Mouse (Mus musculus) heart, postnatal 36 days (tissue): ENCODE results near the gene Krtdap. TPM values are rescaled to one million over a fixed set of nuclear protein-coding genes. Genes with fewer than 3 reads are reported as not detected.
"Not testable (repeated sequence)": the region's sequence is repeated elsewhere in the genome, so short reads cannot be mapped to it uniquely, and the experiment has no call there.

ENCODE experiments used
- DNase-seq, 2 experiments: peaks; one replicate each; pipeline ENCODE4 v3.0.0; 2021 to 2022
- intact Hi-C: fragments of 180-260 bp; cut with DNase I; formaldehyde crosslinking; loops from one replicate; pipeline ENCODE4 v1.15.1; 2025
- total RNA-seq, 2 experiments: library from RNA; stranded (reverse); gene quantifications; 2 replicates each; pipeline ENCODE4 v1.2.3; 2021

Gene Krtdap
- total RNA-seq = not detected

DNA sequence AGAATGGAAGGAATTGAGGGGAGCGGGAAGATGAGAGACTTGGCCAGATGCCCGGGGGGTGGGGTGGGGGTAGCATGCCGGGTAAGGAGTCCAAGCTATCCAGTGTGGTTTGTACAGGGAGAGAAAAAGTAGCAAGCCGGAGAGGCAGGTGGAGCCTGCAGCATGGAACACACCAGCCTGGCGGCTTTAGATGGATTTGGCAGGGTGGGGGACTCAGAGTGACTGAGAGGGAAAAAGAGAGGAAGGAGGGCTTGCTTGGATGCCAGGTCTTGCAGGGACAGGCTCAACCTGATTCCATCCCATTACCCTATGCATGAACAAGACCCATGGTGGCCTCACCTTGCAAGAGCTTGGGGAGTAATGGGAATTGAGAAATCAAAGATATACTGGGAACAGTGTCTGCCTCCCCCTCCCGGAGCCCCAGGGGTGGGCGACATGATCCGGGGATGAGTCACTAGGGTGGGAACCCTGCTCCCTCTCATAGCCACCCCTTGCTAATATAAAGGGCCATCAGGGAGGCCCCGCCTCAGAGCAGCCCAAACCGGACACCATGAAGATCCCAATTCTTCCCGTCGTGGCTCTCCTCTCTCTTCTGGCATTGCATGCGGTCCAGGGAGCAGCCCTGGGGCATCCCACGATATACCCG lies at the start of gene Krtdap:
Gene Krtdap (plus strand): TSS at position 520 of the 646 bp plus-strand sequence.
- DNase-seq = no peak
- intact Hi-C loops = no loop called here

DNA sequence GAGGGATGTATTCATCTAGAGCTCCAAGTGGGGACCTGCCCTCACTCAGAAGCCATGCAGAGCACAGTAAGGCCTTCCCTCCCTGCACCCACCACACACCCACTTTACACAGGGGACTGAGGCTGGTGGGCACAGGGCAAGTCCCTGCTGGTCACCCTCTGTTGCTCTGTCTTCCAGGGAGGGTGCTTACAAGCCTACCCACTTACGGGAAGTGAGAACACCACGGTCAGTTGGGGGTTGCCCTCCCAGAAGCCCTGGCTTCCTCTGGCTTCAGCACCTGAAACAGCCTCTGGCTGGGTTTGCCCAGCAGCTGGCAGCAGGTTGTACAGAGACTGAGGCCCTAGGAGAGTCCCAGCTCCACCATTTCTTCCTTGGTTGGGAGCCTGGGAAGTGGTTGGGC lies 45.1 kb upstream of the Krtdap start:
- intact Hi-C loops, DNase-seq: not testable (repeated sequence)

DNA sequence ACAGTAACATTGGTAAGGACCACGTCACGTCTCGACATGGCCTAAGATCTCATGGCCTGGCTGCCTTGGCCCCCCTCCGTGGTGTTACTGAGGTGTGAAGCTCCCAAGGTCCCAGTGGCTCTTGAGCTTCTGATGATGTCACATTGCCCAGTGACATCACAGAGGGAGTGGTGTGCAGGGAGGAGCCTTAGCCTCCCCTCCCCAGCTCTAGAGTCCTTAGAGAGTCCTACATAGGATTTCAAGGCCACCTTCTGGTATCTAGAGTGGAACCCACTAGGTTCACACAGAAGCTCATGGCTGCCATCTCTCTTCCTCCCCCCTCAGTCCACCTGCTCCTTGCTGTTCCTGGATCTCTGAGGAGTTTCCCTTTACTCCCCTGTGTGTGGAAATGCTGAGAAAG lies 44.1 kb upstream of the Krtdap start, which contains the start of gene Gapdhs:
Gene Gapdhs (minus strand): TSS at position 65 of the 400 bp plus-strand sequence.
- intact Hi-C loops = not testable (repeated sequence)

DNA sequence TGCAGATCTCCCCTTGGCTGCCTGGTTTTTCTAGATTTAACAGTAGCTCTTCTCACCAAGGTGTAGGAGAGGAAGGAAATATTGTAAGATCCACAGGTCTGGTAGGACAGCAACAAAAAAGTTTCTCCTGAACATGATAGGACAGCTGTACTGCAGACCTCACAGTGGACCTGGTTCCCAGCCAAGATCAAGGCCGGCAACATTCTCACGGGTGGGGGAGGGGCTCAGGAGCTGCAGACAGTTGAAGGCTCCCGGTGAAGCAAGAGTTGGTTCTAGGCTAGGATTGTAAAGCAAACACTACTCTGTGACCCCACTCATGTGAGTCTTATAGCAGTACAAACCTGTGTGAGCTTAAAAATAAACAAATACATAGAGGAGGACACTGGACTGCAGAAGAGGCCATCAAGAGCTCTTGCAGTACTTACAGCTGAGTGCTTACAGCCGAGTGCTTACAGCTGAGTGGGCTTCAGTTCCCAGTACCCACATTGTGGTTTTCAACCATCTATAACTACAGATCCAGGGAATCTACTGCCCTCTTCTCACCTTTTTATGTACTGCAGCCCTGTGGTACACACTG lies 43.6 kb upstream of the Krtdap start:
- intact Hi-C loops = no loop called here
- peak; percentile 22 to 30 for DNase-seq

More for the DNA sequence above, 44.1 kb upstream of the Krtdap start, which contains the start of gene Gapdhs:
- DNase-seq = not testable (repeated sequence)

DNA sequence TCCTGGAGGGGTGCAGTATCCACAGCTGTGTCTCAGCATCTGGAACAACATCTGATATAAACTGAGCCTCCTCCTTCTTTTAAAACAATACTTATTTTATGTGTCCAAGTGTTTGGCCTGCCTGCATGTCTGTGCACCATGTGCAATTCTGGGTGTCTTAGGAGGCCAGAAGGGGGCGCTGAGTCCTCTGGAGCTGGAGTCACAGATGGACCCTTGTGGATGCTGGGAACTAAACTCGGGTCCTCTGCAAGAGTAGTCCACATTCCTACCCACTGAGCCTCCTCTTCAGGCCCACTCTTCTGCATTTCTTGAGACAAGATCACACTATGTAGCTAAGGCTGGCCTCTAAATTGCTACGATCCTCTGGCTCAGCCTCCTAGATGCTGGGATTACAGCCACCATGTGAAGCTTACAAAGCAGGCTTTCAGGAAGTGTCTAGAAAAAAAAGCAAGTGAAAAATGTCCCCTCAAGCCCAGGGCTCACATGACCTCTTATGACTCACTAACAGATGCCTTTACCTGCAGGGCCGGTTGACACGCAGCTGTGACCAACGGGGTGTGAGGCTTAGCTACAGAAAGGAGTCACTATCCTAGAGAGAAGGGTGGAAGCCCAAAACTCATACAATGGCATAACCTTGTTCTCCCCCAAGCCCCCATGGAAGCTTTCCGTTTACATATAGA lies 40.0 kb upstream of the Krtdap start:
- intact Hi-C loops = no loop called here
- no peak for DNase-seq

DNA sequence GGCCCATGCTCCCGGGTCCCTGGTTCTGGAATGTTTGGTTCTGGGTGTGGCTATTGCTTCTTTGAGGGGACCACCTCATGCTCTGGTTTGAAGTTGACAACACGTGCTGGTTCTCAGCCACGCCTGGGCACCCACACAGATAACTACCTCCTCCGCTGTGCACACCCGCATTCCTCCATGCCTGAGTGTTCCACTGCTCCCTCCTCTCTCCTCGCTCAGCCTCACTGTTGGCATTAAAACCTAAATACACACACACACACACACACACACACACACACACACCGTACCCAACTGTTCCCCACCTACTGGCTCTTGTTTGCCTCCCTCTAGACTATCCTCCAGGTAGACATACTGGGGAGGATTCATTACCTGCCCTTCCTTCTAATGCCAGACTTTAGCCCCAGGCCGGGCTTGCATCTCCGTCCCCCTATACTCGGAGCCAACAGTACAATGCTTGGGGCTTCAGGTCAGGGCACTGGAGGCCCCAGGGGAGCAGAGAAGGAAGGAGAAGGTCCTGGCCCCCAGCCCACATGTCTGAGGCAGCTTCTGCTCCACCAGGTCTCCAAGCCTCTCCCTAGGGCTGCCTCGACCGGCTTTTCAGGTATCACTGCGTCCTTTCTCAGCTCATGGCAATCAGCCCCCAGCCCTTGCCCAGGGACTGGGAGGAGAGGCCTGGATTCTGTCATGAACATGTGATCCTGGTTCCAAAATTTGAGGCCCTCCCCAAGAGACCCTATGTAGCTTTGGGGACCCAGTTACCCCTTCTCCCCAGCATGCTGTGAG lies 37.7 kb upstream of the Krtdap start:
- no peak for DNase-seq

DNA sequence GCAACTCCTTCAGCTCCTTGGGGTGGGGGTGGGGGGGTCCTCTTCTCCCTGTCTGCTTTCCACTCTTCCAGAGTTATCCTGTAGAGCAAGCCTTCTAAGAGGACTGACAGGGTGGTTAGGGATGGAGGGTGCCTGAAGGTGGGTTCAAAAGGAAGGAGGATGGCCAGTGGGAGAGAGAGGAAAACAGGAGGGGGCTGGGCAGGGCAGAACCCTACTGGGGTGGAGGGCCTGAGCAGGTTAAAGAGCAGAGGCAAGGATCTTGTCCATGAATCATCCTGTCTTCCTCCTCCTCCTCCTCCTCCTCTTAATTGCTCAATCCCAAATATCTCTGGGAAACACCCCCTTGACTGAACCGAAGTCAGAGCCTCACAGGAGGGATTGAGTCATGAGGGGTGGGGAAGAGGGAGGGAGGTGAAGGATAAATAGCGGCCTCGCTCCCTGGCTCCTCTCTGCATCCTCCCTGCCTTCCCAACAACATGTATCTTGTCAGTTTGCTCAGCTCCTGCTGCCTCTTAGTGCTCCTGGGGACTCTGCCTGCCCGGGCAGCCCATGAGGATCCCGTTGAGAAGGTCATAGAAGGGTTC lies 36.5 kb upstream of the Krtdap start, which contains the start of gene Sbsn:
Gene Sbsn (plus strand): TSS at position 386 of the 584 bp plus-strand sequence.
- no peak for DNase-seq
- intact Hi-C loops = no loop called here

More for the DNA sequence above, 37.7 kb upstream of the Krtdap start:
- intact Hi-C loops = no loop called here

DNA sequence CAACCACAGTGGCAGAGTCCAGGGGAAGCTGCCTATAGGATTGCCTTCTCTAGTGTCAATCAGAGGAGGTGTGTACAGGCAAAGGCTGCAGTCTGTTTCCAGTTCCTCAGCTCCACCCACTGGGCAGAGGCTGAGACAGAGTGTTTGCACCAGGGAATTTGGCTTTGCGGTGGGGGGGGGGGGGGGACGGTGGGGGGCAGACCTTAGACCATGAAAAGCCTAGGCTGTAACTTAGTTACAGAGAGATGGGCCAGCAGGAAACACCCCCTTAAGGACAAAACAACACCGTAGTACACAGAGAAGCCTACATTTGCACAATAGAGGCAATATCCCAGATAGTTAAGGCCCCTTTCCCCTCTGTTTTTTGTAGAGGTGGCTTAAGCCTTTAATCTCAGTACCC lies 30.7 kb upstream of the Krtdap start:
- DNase-seq = no peak

DNA sequence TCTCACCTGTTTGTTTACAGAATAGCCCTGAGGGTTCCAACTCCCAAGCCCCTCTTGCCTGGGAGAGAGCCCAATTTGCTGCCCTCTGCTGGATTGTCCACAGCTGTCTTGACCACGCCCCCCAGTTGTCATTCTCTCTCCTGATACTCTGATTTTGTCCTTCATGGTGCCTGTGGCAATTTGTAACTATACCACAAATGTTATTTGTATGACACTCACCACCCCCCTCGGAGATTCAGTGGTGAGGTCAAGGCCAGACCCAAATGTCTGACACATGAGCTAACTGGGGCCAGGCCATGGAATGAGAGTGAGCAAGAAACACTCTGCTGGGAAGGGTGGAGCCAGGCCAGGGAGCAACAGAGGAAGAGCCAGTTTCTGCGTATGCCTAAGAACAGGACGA lies 28.8 kb upstream of the Krtdap start:
- intact Hi-C loops = no loop called here
- DNase-seq = peak in 1 of 2 experiments; percentile 18

More for the DNA sequence above, 30.7 kb upstream of the Krtdap start:
- intact Hi-C loops = no loop called here

DNA sequence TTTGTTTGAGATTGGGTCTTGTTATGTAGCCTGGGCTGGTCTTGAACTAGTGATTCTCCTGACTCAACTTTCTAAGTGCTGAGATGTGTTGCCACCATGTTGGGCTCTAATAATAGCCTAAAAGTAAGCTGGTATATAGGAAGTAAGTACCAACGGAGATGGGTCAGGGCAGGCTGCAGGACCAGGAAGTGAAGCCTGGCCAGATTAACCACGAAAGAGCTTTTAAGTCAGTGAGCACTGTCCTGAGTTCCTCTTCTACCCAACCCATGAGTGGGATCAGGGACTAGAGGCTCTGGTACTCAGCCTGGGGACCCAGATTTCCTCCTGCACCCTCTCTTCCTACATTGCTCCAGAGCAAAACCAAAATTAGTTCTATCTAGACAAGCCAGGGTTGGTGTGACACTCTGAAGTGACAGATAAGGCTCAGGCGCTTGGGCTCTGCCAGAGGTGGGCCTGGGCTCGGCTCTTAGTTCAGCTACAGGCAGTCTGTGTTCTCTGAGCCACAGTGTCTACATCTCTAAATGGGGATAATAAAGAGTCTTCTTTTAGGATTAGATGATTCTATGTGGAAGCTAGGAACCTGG lies 25.8 kb upstream of the Krtdap start:
- intact Hi-C loops = no loop called here
- no peak for DNase-seq

DNA sequence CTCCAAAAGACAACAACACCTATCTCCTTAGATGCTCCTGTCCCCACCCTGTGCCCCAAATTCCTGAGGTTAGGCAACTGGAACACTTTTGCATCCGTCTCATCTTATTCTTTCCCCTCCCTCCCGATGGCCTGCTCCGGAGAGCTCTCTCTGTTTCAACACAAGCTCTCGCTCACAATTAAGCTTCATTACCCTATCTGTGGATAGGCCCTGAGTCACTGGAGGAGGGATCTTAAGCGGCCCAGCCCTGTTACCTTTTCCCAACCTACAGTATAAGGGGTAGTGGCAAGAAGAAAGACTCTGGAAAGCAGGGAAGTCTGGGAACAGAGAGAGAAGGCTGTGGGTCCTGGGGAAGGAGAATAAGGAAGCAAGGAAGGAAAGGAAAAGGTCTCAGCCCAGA lies 24.2 kb upstream of the Krtdap start, which contains the start of gene Dmkn:
Gene Dmkn (plus strand): TSS at position 301 of the 400 bp plus-strand sequence.
- intact Hi-C loops = no loop called here

DNA sequence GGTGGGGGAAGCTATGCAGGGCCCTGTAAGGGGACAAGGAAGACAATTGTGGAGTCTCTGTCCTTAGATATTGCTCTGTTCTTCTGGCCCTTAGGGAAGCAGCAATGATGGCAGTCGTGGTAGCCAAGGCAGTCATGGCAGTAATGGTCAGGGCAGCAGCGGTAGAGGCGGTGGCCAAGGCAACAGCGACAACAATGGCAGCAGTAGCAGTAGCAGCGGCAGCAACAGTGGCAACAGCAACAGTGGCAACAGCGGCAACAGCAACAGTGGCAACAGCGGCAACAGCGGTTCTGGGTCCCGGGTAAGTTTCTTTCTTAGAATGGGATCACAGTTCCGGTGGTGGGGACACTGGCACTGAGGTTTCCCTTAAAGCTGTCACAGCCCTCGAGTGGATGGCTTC lies 22.5 kb upstream of the Krtdap start:
- intact Hi-C loops = no loop called here
- no peak for DNase-seq

More for the DNA sequence above, 24.2 kb upstream of the Krtdap start, which contains the start of gene Dmkn:
- DNase-seq = no peak

DNA sequence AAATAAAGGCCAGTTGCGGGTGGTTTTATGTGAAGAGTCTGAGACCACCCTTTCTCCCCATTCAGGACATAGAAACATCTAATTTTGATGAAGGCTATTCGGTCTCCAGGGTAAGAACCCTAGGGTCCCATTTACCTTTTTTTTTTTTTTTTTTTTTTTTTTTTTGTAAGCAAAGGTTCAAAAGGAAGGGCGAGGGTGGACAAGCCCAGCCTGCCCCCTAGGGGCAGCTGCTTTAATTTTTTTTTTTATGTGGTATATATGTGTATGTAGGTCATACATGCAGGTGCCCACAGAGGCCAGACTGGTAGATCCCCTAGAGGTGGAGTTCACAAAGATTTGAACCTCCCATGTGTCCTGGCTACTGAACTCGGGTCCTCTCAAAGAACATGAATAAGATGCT lies 21.3 kb upstream of the Krtdap start:
- no peak for DNase-seq
- intact Hi-C loops = no loop called here

DNA sequence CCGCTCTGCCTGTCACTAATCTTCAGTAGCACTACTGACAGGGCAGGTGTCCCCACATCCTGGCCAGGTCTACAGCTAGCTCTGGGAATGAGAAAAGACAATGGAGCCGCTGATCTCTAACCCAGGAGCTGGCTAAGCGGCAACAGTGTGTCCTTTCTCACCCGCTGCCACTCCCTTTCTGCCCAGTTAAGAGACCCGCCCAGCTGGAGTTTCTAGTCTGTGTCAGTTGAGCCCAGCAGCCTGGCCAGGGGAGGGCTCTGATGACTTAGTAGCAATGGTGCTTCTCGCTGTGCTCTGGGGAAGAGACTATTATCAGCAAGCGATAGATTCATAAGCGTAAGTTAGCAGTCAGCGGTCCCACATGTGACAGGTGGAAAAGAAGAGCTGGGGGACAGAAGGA lies 18.5 kb upstream of the Krtdap start:
- DNase-seq = no peak
- intact Hi-C loops = no loop called here

DNA sequence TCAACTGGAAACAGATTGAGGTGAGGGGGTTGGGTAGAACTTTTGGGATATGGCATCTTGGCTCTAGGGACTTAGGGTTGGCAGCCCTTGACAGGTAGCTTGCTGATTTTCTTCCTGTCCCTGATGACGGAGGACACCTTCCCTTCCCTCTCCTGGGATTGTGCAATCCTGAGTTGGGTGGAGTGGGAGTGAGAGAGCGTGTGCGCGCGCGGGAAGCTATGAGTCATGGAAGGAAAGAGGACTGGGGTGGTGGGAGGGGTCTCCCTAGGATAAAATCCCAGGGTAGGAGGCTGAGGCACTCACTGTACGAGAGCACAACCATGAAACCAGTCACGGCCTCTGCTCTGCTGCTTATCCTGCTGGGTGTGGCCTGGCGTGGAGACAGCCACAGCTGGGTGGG lies 11.6 kb upstream of the Krtdap start:
- intact Hi-C loops = no loop called here
- DNase-seq = no peak

DNA sequence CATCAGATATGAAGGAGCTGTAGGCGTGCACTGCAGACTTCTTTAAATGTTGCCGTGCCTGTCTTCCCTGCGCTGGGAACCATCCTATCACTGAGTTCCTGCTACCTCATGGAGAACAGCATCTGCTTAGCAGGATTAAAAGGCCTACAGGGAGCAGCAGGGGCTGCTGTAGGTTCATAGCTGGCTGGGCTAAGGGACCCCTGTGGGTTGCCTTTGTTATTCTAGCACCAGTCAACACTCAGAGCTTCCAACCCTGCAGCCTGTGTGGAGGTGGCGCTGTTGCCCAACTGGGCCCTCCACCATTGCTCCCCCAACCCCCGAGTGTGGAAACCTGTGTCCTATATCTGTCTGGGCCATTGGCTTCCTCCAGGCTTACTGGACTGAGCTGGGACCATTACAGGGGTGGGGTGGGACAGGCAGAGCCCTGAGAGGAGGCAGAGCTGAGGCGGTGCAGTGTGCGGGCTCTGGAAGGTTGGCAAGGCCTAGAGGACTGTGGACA lies 10.6 kb upstream of the Krtdap start:
- DNase-seq = no peak
- intact Hi-C loops = no loop called here

DNA sequence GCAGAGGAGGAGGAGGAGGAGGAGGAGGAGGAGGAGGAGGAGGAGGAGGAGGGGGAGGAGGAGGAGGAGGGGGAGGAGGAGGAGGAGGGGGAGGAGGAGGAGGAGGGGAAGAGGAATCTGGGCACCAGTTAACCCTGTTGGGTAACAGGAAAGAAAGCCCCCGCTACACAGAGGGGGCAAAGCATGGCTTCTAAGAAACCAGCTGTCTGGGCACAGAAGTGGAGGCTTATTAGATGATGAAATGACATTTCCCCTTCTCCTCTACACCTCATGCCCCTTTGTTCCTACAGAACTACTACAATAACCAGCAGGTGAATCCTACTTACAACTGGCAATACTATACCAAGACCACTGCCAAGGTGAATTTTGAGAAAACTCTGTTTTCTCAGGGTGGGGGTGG lies 9.8 kb upstream of the Krtdap start:
- intact Hi-C loops = no loop called here
- no peak for DNase-seq

DNA sequence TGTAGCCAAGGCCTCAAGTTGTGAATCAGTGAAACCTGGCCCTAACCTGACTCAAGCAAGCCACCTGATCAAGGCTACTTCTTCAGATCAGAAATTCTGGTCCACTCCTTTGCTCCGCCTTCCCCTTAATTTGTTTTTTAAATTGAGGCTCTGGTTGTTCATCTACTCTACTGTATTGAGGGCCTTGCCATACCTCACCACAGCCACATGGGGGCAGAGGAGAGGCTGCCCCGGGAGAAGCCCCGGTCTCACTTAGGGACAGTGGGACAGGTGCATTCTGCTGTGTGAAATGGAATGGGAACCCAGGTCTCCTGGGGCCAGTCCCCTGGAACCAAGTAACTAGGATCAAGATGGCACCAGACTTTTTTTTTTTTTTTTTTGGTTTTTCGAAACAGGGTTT lies 5.9 kb upstream of the Krtdap start:
- DNase-seq = no peak
- intact Hi-C loops = no loop called here

DNA sequence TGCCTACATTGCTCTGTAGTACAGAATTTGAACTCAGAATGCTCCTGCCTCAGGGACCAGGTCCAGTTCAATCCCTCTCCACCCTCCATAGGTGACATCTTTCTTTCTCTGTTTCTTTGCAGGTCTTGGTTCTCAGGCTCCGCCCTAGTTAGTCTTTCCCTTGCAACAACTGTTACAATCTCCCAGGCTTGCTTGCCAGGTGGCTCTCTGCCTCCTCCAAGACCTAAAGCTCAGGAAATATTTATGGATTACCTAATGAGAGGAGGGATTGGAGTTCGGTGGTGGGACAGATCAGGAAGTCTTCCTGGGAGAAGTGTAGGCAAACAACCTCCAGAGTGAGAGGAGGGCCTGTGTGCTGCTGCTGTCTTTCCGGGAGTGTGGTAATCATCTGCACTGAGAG lies 5.0 kb upstream of the Krtdap start:
- no peak for DNase-seq
- intact Hi-C loops = no loop called here

DNA sequence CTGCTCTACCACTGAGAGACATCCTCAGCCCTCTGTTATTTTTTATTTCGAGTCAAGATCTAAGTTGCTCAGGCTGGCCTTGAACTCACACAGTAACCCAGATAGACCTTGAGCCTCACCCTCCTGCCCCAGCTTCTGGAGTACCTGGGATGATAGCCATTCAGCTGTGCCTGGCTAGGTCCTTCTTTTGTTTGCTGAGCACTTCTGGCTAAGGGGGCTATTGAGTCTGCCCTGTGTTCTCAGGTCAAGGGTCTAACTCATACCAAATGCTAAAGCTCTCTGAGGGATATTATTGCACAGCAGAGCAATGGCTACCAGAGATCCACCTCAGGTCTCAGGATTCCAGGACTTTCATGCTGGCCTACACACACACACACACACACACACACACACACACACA lies 2.5 kb upstream of the Krtdap start:
- intact Hi-C loops = no loop called here
- no peak for DNase-seq
